Mouse (Mus musculus) testis, adult 2 months (tissue): ENCODE results near the gene Ndrg3. TPM values are rescaled to one million over a fixed set of nuclear protein-coding genes. Genes with fewer than 3 reads are reported as not detected.
"Not testable (repeated sequence)": the region's sequence is repeated elsewhere in the genome, so short reads cannot be mapped to it uniquely, and the experiment has no call there.

Experiments
- H3K27ac ChIP-seq: fragments of 200-500 bp; 2 replicates; pipeline ENCODE4 v1.5.1; 2012; ENCODE audit warnings: low read depth, low read length; ENCODE audit not compliant: control insufficient read depth, insufficient read depth
- H3K27me3 ChIP-seq: fragments of 200-500 bp; 2 replicates; pipeline ENCODE4 v1.6.1; 2012; ENCODE audit warnings: mild to moderate bottlenecking, low read length, moderate library complexity; ENCODE audit not compliant: control insufficient read depth, insufficient read depth
- H3K36me3 ChIP-seq: fragments of 200-500 bp; 2 replicates; pipeline ENCODE4 v1.6.1; 2012; ENCODE audit warnings: mild to moderate bottlenecking, low read length; ENCODE audit not compliant: control insufficient read depth, insufficient read depth
- H3K4me1 ChIP-seq: fragments of 200-500 bp; 2 replicates; pipeline ENCODE4 v1.6.1; 2012; ENCODE audit warnings: low read length; ENCODE audit not compliant: control insufficient read depth, insufficient read depth
- H3K4me3 ChIP-seq: fragments of 200-500 bp; 2 replicates; pipeline ENCODE4 v1.5.1; 2012; ENCODE audit warnings: low read depth, mild to moderate bottlenecking, low read length, moderate library complexity, mixed read lengths; ENCODE audit not compliant: control insufficient read depth
- CTCF ChIP-seq: fragments of 200-500 bp; IDR thresholded peaks from 2 replicates; pipeline ENCODE4 v1.5.1; 2012; ENCODE audit warnings: low read depth, mild to moderate bottlenecking, inconsistent platforms, low read length, moderate library complexity; ENCODE audit not compliant: control insufficient read depth, insufficient read depth, insufficient replicate concordance
- POLR2A ChIP-seq: fragments of 200-500 bp; IDR thresholded peaks from 2 replicates; pipeline ENCODE4 v1.6.1; 2012; ENCODE audit warnings: low read depth, mild to moderate bottlenecking, inconsistent platforms, low read length, moderate library complexity; ENCODE audit not compliant: control insufficient read depth
- polyA plus RNA-seq: library from polyadenylated mRNA; depleted of rRNA; stranded (reverse); fragments of >200 nt; gene quantifications from 2 replicates; pipeline ENCODE4 v1.2.3, GENCODE M21; 2012; rRNA removed

The Ndrg3 gene
- polyA plus RNA-seq, 1 experiment: 368 TPM

- H3K27ac ChIP-seq: no peak overlapping the region
- H3K36me3 ChIP-seq: no peaks in the 10 kb centered on the region
- H3K4me3 ChIP-seq: no peak overlapping the region
- no peaks in the 10 kb centered on the region for H3K4me1 ChIP-seq
- TF ChIP-seq CTCF (no peak), POLR2A (no peak)
- no peaks in the 10 kb centered on the region for H3K27me3 ChIP-seq
Measured at GRCm38 (mm10) chr2:156886084-156886631, 105.7 kb downstream of the Ndrg3 start.

- not testable (repeated sequence) for H3K27me3 ChIP-seq, H3K4me1 ChIP-seq, H3K36me3 ChIP-seq, H3K27ac ChIP-seq, H3K4me3 ChIP-seq
Measured at GRCm38 (mm10) chr2:156885666-156886065, 106.2 kb downstream of the Ndrg3 start.

- H3K4me3 ChIP-seq: no peak overlapping the region
- no peaks in the 10 kb centered on the region for H3K4me1 ChIP-seq
- no peaks in the 10 kb centered on the region for H3K27me3 ChIP-seq
- no peak overlapping the region for H3K27ac ChIP-seq
- TF ChIP-seq POLR2A: no peak
- TF ChIP-seq CTCF: no peak
- H3K36me3 ChIP-seq: no peaks in the 10 kb centered on the region
Measured at GRCm38 (mm10) chr2:156884396-156885211, 107.3 kb downstream of the Ndrg3 start.

GRCm38 (mm10) chr2:156882431-156883001 lies 109.3 kb downstream of the Ndrg3 start:
- Histone ChIP-seq H3K4me3 (no peak overlapping the region), H3K36me3 (no peaks in the 10 kb centered on the region)
- TF ChIP-seq CTCF (no peak), POLR2A (no peak)

GRCm38 (mm10) chr2:156879541-156879940 lies 112.3 kb downstream of the Ndrg3 start:
- H3K4me3 ChIP-seq: no peak overlapping the region
- H3K27ac ChIP-seq: no peak overlapping the region
- TF ChIP-seq CTCF: no peak
- no peak for TF ChIP-seq POLR2A
- no peaks in the 10 kb centered on the region for H3K27me3 ChIP-seq
- no peaks in the 10 kb centered on the region for H3K36me3 ChIP-seq
- no peaks in the 10 kb centered on the region for H3K4me1 ChIP-seq

More at GRCm38 (mm10) chr2:156882431-156883001, 109.3 kb downstream of the Ndrg3 start:
- Histone ChIP-seq H3K27me3 (no peaks in the 10 kb centered on the region), H3K27ac (no peak overlapping the region), H3K4me1 (no peaks in the 10 kb centered on the region)

- Histone ChIP-seq H3K27ac (no peak overlapping the region), H3K4me3 (no peak overlapping the region), H3K36me3 (no peaks in the 10 kb centered on the region; the same call in 1 of the 2 replicates), H3K4me1 (no peaks in the 10 kb centered on the region; the same call in 1 of the 2 replicates), H3K27me3 (no peaks in the 10 kb centered on the region)
- TF ChIP-seq CTCF (no peak), POLR2A (no peak)
Measured at GRCm38 (mm10) chr2:156877726-156878125, 114.1 kb downstream of the Ndrg3 start.

Other genes starting within 250 kb of the Ndrg3 start
- gene Myl9, start 216.6 kb downstream of the Ndrg3 start, polyA plus RNA-seq: 68.0 and 106 TPM in 2 replicates
- 11.0 and 12.7 TPM in 2 replicates for gene Tgif2, start 152.0 kb downstream of the Ndrg3 start, polyA plus RNA-seq
- gene 4930518I15Rik, start 134.1 kb downstream of the Ndrg3 start, polyA plus RNA-seq: 1.0 and 1.1 TPM in 2 replicates
- gene Rab5if, start 128.9 kb downstream of the Ndrg3 start, polyA plus RNA-seq: 73.0 and 80.2 TPM in 2 replicates
- 0.14 and 0.16 TPM in 2 replicates for gene Sla2, start 104.9 kb downstream of the Ndrg3 start, polyA plus RNA-seq
- 20.9 and 25.9 TPM in 2 replicates for gene Dsn1, start 15.1 kb upstream of the Ndrg3 start, polyA plus RNA-seq
- 3.3 and 4.5 TPM in 2 replicates for gene Soga1, start 87.2 kb upstream of the Ndrg3 start, polyA plus RNA-seq
- gene Tldc2, start 95.0 kb upstream of the Ndrg3 start, polyA plus RNA-seq: 0.41 TPM in 1 of 2 replicates, not detected in the other
- gene Samhd1, start 143.2 kb upstream of the Ndrg3 start, polyA plus RNA-seq: 5.3 and 5.4 TPM in 2 replicates
- 7.7 and 8.4 TPM in 2 replicates for gene Rbl1, start 212.5 kb upstream of the Ndrg3 start, polyA plus RNA-seq